8 mouse cellular contexts compared by ENCODE assay signal in the genomic region with DNA sequence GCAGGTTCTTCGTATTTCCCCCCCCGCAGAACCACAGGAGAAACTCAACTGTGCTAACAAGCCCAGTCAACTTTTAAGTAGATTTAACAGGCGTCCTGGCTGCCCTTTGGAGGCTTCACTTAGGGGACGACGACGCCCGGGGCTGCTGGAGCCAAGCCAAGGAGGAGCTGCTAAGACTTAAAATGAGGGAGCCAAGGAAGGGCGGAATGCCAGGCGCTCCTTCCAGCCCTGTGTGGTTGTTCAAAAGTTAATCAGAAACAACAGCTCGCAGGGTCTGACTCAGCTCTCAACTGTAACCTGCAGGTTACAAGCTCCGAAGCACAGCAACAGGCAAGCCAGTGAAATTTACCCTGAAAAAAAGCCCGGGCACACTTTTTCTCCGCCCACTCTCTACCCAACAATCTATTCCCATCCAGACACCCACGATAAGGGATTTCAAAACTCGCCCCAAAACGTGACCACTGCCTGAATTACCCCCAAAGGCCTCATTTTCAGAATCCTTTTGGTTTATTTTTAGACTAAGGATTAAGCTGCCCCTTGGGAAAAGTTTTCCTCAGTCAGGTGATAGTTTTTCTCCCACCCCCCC. TPM values are rescaled to one million over a fixed set of nuclear protein-coding genes. Genes with fewer than 3 reads are reported as not detected.
DNase-seq lines count a peak whose midpoint lies in the region; ATAC-seq lines count a peak whose summit lies in the region.

No protein-coding gene starts in this region.

- H3K27me3 ChIP-seq in limb, embryonic 10.5 days (ENCODE audit: low read depth, poor library complexity, severe bottlenecking) = no peaks in the 10 kb centered on the region
- H3K27me3 ChIP-seq in midbrain, embryonic 11.5 days (ENCODE audit: control insufficient read depth, insufficient read depth, low read length) = no peaks in the 10 kb centered on the region

- H3K36me3 ChIP-seq in limb, embryonic 10.5 days = peaks cover 8% of the 10 kb centered on the region
- H3K36me3 ChIP-seq in midbrain, embryonic 11.5 days (ENCODE audit: control insufficient read depth, insufficient read depth, low read length) = no peaks in the 10 kb centered on the region

- intact Hi-C loops in gastrocnemius, postnatal 14 days (cut with DNase I; ENCODE audit: low total_unique reads) = loop anchor here (10.0 kb wide), 1 partner anchor 61 kb away; a partner anchor contains a TSS

- peak; percentile 77 for DNase-seq in adrenal gland, adult 2 months
- peak; percentile 65 for DNase-seq in embryo, embryonic 11 days
- peak; percentile 79 for DNase-seq in gastrocnemius, postnatal 14 days
- DNase-seq in hindlimb bud, embryonic 11.5 days (ENCODE audit: extremely low spot score, low read depth, low spot score) = peak; percentile 30
- DNase-seq in limb, embryonic 10.5 days (ENCODE audit: low spot score) = peak; percentile 72
- peak; percentile 93 for DNase-seq in midbrain, embryonic 11.5 days (ENCODE audit: low spot score, missing footprints)
- DNase-seq in spleen, adult 12 weeks (ENCODE audit: low spot score) = peak; percentile 53

- H3K9me3 ChIP-seq in limb, embryonic 10.5 days (replicated peaks) = no peaks in the 10 kb centered on the region
- H3K9me3 ChIP-seq in midbrain, embryonic 11.5 days (ENCODE audit: control insufficient read depth, low read length) = no peaks in the 10 kb centered on the region

- peak overlapping the region; percentile 95 for H3K9ac ChIP-seq in midbrain, embryonic 11.5 days (ENCODE audit: low read length)

- peak overlapping the region; percentile 96 for H3K27ac ChIP-seq in limb, embryonic 10.5 days
- H3K27ac ChIP-seq in midbrain, embryonic 11.5 days (ENCODE audit: low read depth, low read length) = peak overlapping the region; percentile 92; the same call in 1 of the 2 replicates

- H3K4me2 ChIP-seq in midbrain, embryonic 11.5 days = peak overlapping the region; percentile 64

- peak overlapping the region; percentile 88 for H3K4me3 ChIP-seq in limb, embryonic 10.5 days
- H3K4me3 ChIP-seq in midbrain, embryonic 11.5 days (ENCODE audit: low read depth, low read length) = peak overlapping the region; percentile 84

- 2% methylated on average over 16 of the region's 16 CpGs for WGBS in limb, embryonic 10.5 days
- WGBS in midbrain, embryonic 11.5 days = 1% methylated on average over 16 of the region's 16 CpGs

- no peak for ATAC-seq in midbrain, embryonic 11.5 days (ENCODE audit: low FRiP score)
- ATAC-seq in inflammation-experienced regulatory T-cells, adult 6 months = no peak

- peaks cover 16% of the 10 kb centered on the region for H3K4me1 ChIP-seq in limb, embryonic 10.5 days
- peaks cover 11% of the 10 kb centered on the region for H3K4me1 ChIP-seq in midbrain, embryonic 11.5 days (ENCODE audit: control insufficient read depth, insufficient read depth, low read length)

RNA-seq across cellular contexts. Expression of a gene that starts 1.5 kb away (rescaled TPM):
- 10 to 100 TPM; 61.3 to 92.1 TPM for total RNA-seq in adrenal gland, adult 2 months (2021)
- polyA plus RNA-seq in adrenal gland, adult 2 months (2012; rRNA removed) = 22.9 and 28.7 TPM in 2 replicates
- 10 to 100 TPM; 50.2 to 53.9 TPM for total RNA-seq in gastrocnemius, postnatal 14 days (2021)
- 116 and 123 TPM in 2 replicates for polyA plus RNA-seq in limb, embryonic 10.5 days (2016; fragmentation: Nextera tagmentation; extraction: Ambion mirVana)
- 107 and 111 TPM in 2 replicates for polyA plus RNA-seq in midbrain, embryonic 11.5 days (2014; fragmentation: Nextera tagmentation; extraction: Ambion mirVana)
- polyA plus RNA-seq in inflammation-experienced regulatory T-cells, adult 6 months (2017; shearing (Covaris generic)) = 100 to 1,000 TPM; 222 to 245 (median 230) TPM

RNA-seq across cellular contexts. Expression of a gene that starts 39.8 kb away (rescaled TPM):
- total RNA-seq in adrenal gland, adult 2 months (2021) = 1 to 10 TPM in 1 of 2 experiments, under 1 TPM in 1; 0.76 to 1.4 TPM
- polyA plus RNA-seq in adrenal gland, adult 2 months (2012; rRNA removed) = 0.32 and 0.47 TPM in 2 replicates
- 1 to 10 TPM; 1.8 to 1.9 TPM for total RNA-seq in gastrocnemius, postnatal 14 days (2021)
- 54.2 and 55.5 TPM in 2 replicates for polyA plus RNA-seq in limb, embryonic 10.5 days (2016; fragmentation: Nextera tagmentation; extraction: Ambion mirVana)
- polyA plus RNA-seq in midbrain, embryonic 11.5 days (2014; fragmentation: Nextera tagmentation; extraction: Ambion mirVana) = 66.1 and 67.2 TPM in 2 replicates
- 10 to 100 TPM in 1 of 3 experiments, 1 to 10 TPM in 2; 2.8 to 46.9 (median 4.5) TPM for polyA plus RNA-seq in inflammation-experienced regulatory T-cells, adult 6 months (2017; shearing (Covaris generic))

RNA-seq across cellular contexts. Expression of a gene that starts 40.0 kb away (rescaled TPM):
- 10 to 100 TPM; 21.1 to 25.2 TPM for total RNA-seq in adrenal gland, adult 2 months (2021)
- 22.0 and 27.2 TPM in 2 replicates for polyA plus RNA-seq in adrenal gland, adult 2 months (2012; rRNA removed)
- total RNA-seq in gastrocnemius, postnatal 14 days (2021) = 10 to 100 TPM; 14.3 to 20.1 TPM
- polyA plus RNA-seq in limb, embryonic 10.5 days (2016; fragmentation: Nextera tagmentation; extraction: Ambion mirVana) = 232 and 242 TPM in 2 replicates
- polyA plus RNA-seq in midbrain, embryonic 11.5 days (2014; fragmentation: Nextera tagmentation; extraction: Ambion mirVana) = 196 and 215 TPM in 2 replicates
- 10 to 100 TPM; 39.3 to 75.1 (median 40.0) TPM for polyA plus RNA-seq in inflammation-experienced regulatory T-cells, adult 6 months (2017; shearing (Covaris generic))

Comparison
In these comparisons a context has a peak if more than half of its experiments do, and no peak if none do; other contexts are left out.
1. DNase-seq: peak in every context shown above with its lines; median percentile 93 in midbrain, embryonic 11.5 days; 79 in gastrocnemius, postnatal 14 days; 77 in adrenal gland, adult 2 months; 72 in limb, embryonic 10.5 days; 65 in embryo, embryonic 11 days; 53 in spleen, adult 12 weeks; 30 in hindlimb bud, embryonic 11.5 days.